Mouse (Mus musculus): ENCODE results near the gene Hist1h2be. TPM values are rescaled to one million over a fixed set of nuclear protein-coding genes. Genes with fewer than 3 reads are reported as not detected.

The Hist1h2be gene
- polyA plus RNA-seq, 1 experiment from 2014 or later = 3.0 TPM

DNA sequence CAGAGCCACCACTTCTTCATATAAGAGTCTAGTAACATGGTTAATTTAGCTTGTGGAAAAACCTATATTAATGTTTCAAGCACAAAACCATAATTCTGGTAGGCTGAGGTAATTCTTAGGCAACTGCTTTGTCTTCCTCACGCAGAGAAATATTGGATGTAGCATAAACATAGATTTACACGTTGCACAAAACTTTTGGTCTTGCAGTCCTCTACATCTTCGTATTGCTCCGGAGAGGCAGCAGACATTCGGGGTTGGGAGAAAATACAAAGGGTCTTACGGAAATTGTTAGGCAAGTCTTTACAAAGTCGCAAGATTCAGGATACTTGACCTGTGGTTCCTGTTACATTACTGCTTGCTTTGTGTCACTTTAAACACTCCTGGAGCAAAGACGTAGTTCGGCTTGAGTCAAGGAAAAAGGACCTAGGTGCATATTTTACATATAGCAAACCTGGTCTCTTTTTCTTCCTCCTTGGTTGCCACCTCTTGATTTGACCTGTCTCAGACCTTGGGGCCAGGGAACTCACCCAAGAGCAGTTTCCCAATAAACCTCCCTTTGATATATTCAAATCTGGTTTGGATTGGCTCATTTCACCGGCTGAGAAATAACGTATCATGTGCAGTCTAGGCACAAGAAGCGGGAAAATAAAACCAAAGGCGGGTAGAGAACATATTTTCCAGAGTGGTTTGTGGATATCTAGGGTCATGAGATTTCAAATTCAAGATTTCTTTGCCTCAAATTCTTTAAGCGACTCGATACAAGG lies 86.4 kb downstream of the Hist1h2be start:
- no peaks in the 10 kb centered on the region for H3K27me3 ChIP-seq (ENCODE audit: insufficient read depth, low read length)
- peak overlapping the region; percentile 53 for H3K4me3 ChIP-seq (ENCODE audit: low read depth, low read length)
- peak overlapping the region; percentile 75 for H3K9ac ChIP-seq
- H3K4me1 ChIP-seq (ENCODE audit: insufficient read depth) = peaks cover 13% of the 10 kb centered on the region; the same call in 1 of the 2 replicates
- H3K27ac ChIP-seq (ENCODE audit: low read depth) = peak overlapping the region; percentile 99
- WGBS = under 1% methylated on average over 15 of the region's 15 CpGs
- DNase-seq = peak; percentile 81
- peak; percentile 2; the same call in 1 of the 2 replicates for ATAC-seq (ENCODE audit: insufficient read depth)
- no peaks in the 10 kb centered on the region for H3K9me3 ChIP-seq (ENCODE audit: low read depth, low read length)
- no peaks in the 10 kb centered on the region for H3K36me3 ChIP-seq (ENCODE audit: insufficient read depth)
- H3K4me2 ChIP-seq = peak overlapping the region; percentile 63
- no peak for TF ChIP-seq CTCF (IDR thresholded peaks at IDR 0.05; ENCODE audit: low read depth)

Small RNA genes lying within 50 kb of the gene (microRNA-seq; reads per million reads assigned to microRNA genes)
- gene Gm44297 (ENCODE audit: borderline number of aligned reads) (not detected), gene Gm44359 (ENCODE audit: borderline number of aligned reads) (not detected), gene Gm44394 (ENCODE audit: borderline number of aligned reads) (not detected)

Other genes with a start within 250 kb of the Hist1h2be start
- gene Abt1, start 197.3 kb downstream of the Hist1h2be start, polyA plus RNA-seq (2014; fragmentation: Nextera tagmentation; extraction: Ambion mirVana) = 12.7 and 13.5 TPM in 2 replicates
- gene Btn1a1, start 155.2 kb downstream of the Hist1h2be start, polyA plus RNA-seq (2014; fragmentation: Nextera tagmentation; extraction: Ambion mirVana) = 0.07 and 0.18 TPM in 2 replicates
- gene Btn2a2, start 132.3 kb downstream of the Hist1h2be start, polyA plus RNA-seq (2014; fragmentation: Nextera tagmentation; extraction: Ambion mirVana) = 0.63 and 0.73 TPM in 2 replicates
- 7.1 and 7.6 TPM in 2 replicates for gene Hist1h4h, start 90.1 kb downstream of the Hist1h2be start, polyA plus RNA-seq (2014; fragmentation: Nextera tagmentation; extraction: Ambion mirVana)
- gene Hist1h2af, start 87.2 kb downstream of the Hist1h2be start, polyA plus RNA-seq (2014; fragmentation: Nextera tagmentation; extraction: Ambion mirVana) = 13.0 and 14.6 TPM in 2 replicates
- gene Hist1h3g, start 85.7 kb downstream of the Hist1h2be start, polyA plus RNA-seq (2014; fragmentation: Nextera tagmentation; extraction: Ambion mirVana) = 6.6 and 7.5 TPM in 2 replicates
- 1.0 and 1.8 TPM in 2 replicates for gene Hist1h2bh, start 77.7 kb downstream of the Hist1h2be start, polyA plus RNA-seq (2014; fragmentation: Nextera tagmentation; extraction: Ambion mirVana)
- gene Hist1h3f, start 77.1 kb downstream of the Hist1h2be start, polyA plus RNA-seq (2014; fragmentation: Nextera tagmentation; extraction: Ambion mirVana) = 2.0 and 2.6 TPM in 2 replicates
- gene Hist1h4f, start 69.5 kb downstream of the Hist1h2be start, polyA plus RNA-seq (2014; fragmentation: Nextera tagmentation; extraction: Ambion mirVana) = 1.4 and 2.7 TPM in 2 replicates
- gene Hist1h1d, start 67.9 kb downstream of the Hist1h2be start, polyA plus RNA-seq (2014; fragmentation: Nextera tagmentation; extraction: Ambion mirVana) = 0.87 and 0.99 TPM in 2 replicates
- 8.2 and 10.6 TPM in 2 replicates for gene Hist1h3e, start 58.8 kb downstream of the Hist1h2be start, polyA plus RNA-seq (2014; fragmentation: Nextera tagmentation; extraction: Ambion mirVana)
- gene Hist1h2ae, start 49.9 kb downstream of the Hist1h2be start, polyA plus RNA-seq (2014; fragmentation: Nextera tagmentation; extraction: Ambion mirVana) = 164 and 166 TPM in 2 replicates
- gene Hist1h2bg, start 49.7 kb downstream of the Hist1h2be start, polyA plus RNA-seq (2014; fragmentation: Nextera tagmentation; extraction: Ambion mirVana) = 14.9 TPM in 2 replicates
- gene Hist1h2bf, start 46.9 kb downstream of the Hist1h2be start, polyA plus RNA-seq (2014; fragmentation: Nextera tagmentation; extraction: Ambion mirVana) = 7.8 and 12.2 TPM in 2 replicates
- gene Hist1h2ad, start 46.7 kb downstream of the Hist1h2be start, polyA plus RNA-seq (2014; fragmentation: Nextera tagmentation; extraction: Ambion mirVana) = 4.2 and 4.9 TPM in 2 replicates
- 10.0 and 13.9 TPM in 2 replicates for gene Hist1h3d, start 45.4 kb downstream of the Hist1h2be start, polyA plus RNA-seq (2014; fragmentation: Nextera tagmentation; extraction: Ambion mirVana)
- gene Hist1h4d, start 39.5 kb downstream of the Hist1h2be start, polyA plus RNA-seq (2014; fragmentation: Nextera tagmentation; extraction: Ambion mirVana) = 144 and 147 TPM in 2 replicates
- 22.6 and 25.7 TPM in 2 replicates for gene Hist1h1e, start 1.4 kb upstream of the Hist1h2be start, polyA plus RNA-seq (2014; fragmentation: Nextera tagmentation; extraction: Ambion mirVana)
- 1.5 and 2.1 TPM in 2 replicates for gene Hist1h2ac, start 62.8 kb upstream of the Hist1h2be start, polyA plus RNA-seq (2014; fragmentation: Nextera tagmentation; extraction: Ambion mirVana)
- 52.9 and 55.1 TPM in 2 replicates for gene Hist1h2bc, start 63.1 kb upstream of the Hist1h2be start, polyA plus RNA-seq (2014; fragmentation: Nextera tagmentation; extraction: Ambion mirVana)
- not detected in 2 replicates for gene Hist1h1t, start 74.7 kb upstream of the Hist1h2be start, polyA plus RNA-seq (2014; fragmentation: Nextera tagmentation; extraction: Ambion mirVana)
- gene Hist1h4c, start 77.3 kb upstream of the Hist1h2be start, polyA plus RNA-seq (2014; fragmentation: Nextera tagmentation; extraction: Ambion mirVana) = 11.2 and 11.4 TPM in 2 replicates
- 8.4 and 12.1 TPM in 2 replicates for gene Hfe, start 89.7 kb upstream of the Hist1h2be start, polyA plus RNA-seq (2014; fragmentation: Nextera tagmentation; extraction: Ambion mirVana)
- gene Hist1h1c, start 117.7 kb upstream of the Hist1h2be start, polyA plus RNA-seq (2014; fragmentation: Nextera tagmentation; extraction: Ambion mirVana) = 30.5 and 32.3 TPM in 2 replicates
- gene Hist1h3c, start 124.5 kb upstream of the Hist1h2be start, polyA plus RNA-seq (2014; fragmentation: Nextera tagmentation; extraction: Ambion mirVana) = 11.3 and 16.9 TPM in 2 replicates
- gene Hist1h2bb, start 125.6 kb upstream of the Hist1h2be start, polyA plus RNA-seq (2014; fragmentation: Nextera tagmentation; extraction: Ambion mirVana) = 1.6 and 4.0 TPM in 2 replicates
- gene Hist1h2ab, start 130.0 kb upstream of the Hist1h2be start, polyA plus RNA-seq (2014; fragmentation: Nextera tagmentation; extraction: Ambion mirVana) = 70.8 and 71.5 TPM in 2 replicates
- 18.4 and 18.7 TPM in 2 replicates for gene Hist1h3b, start 131.1 kb upstream of the Hist1h2be start, polyA plus RNA-seq (2014; fragmentation: Nextera tagmentation; extraction: Ambion mirVana)
- gene Hist1h4b, start 135.9 kb upstream of the Hist1h2be start, polyA plus RNA-seq (2014; fragmentation: Nextera tagmentation; extraction: Ambion mirVana) = 4.3 and 7.5 TPM in 2 replicates
- 0.66 TPM in 1 of 2 replicates, not detected in the other for gene Hist1h4a, start 140.1 kb upstream of the Hist1h2be start, polyA plus RNA-seq (2014; fragmentation: Nextera tagmentation; extraction: Ambion mirVana)
- gene Hist1h3a, start 141.3 kb upstream of the Hist1h2be start, polyA plus RNA-seq (2014; fragmentation: Nextera tagmentation; extraction: Ambion mirVana) = 7.4 and 9.2 TPM in 2 replicates
- 5.2 and 5.5 TPM in 2 replicates for gene Hist1h1a, start 142.5 kb upstream of the Hist1h2be start, polyA plus RNA-seq (2014; fragmentation: Nextera tagmentation; extraction: Ambion mirVana)
- 0.12 TPM in 1 of 2 replicates, not detected in the other for gene Trim38, start 148.8 kb upstream of the Hist1h2be start, polyA plus RNA-seq (2014; fragmentation: Nextera tagmentation; extraction: Ambion mirVana)
- 0.08 TPM in 1 of 2 replicates, not detected in the other for gene Slc17a2, start 185.9 kb upstream of the Hist1h2be start, polyA plus RNA-seq (2014; fragmentation: Nextera tagmentation; extraction: Ambion mirVana)
- not detected in 2 replicates for gene Slc17a3, start 218.3 kb upstream of the Hist1h2be start, polyA plus RNA-seq (2014; fragmentation: Nextera tagmentation; extraction: Ambion mirVana)
- not detected in 2 replicates for gene Slc17a1, start 246.6 kb upstream of the Hist1h2be start, polyA plus RNA-seq (2014; fragmentation: Nextera tagmentation; extraction: Ambion mirVana)

Measured in lung, embryonic 14.5 days (tissue).